Mouse (Mus musculus) CH12F3 (cell line): Measurements from ENCODE around the gene Map4.
"Not testable (repeated sequence)": the region's sequence is repeated elsewhere in the genome, so short reads cannot be mapped to it uniquely, and the experiment has no call there.

Experiments used
- in situ Hi-C: fragments of 300-500 bp; cut with MboI; formaldehyde crosslinking; loops from 2 replicates; pipeline ENCODE4 v1.14.3; 2020; ENCODE audit warnings: low sequenced_read_pairs

The Map4 gene

GRCm38 (mm10) chr9:110054781-110055180, 123.5 kb downstream of the Map4 start:
- in situ Hi-C loops: no loop called here

- in situ Hi-C loops: no loop called here
Observed at GRCm38 (mm10) chr9:110057200-110057599, 125.9 kb downstream of the Map4 start.

- in situ Hi-C loops: no loop called here
Observed at GRCm38 (mm10) chr9:110060761-110061160, 129.5 kb downstream of the Map4 start.

- in situ Hi-C loops: no loop called here
Observed at GRCm38 (mm10) chr9:110062405-110062804, 131.1 kb downstream of the Map4 start.

DNA sequence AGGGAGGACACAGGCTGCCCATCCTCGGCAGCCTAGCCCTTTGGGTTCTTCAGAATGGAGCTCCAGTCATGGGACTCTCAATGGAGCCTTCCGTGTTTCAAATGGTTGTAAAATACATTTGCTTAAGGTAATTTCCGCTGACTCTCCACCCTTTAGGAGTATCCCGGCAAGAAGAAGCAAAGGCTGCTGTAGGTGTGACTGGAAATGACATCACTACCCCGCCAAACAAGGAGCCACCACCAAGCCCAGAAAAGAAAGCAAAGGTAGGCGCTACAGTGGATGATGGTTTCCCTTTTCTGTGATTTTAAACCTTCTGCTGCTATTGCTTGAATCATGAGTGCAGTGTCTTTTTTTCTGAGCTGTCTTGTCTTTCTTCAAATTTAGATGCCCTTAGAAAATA, 131.6 kb downstream of the Map4 start:
- in situ Hi-C loops: no loop called here

- in situ Hi-C loops: no loop called here
Observed at GRCm38 (mm10) chr9:110064641-110065040, 133.4 kb downstream of the Map4 start.

DNA sequence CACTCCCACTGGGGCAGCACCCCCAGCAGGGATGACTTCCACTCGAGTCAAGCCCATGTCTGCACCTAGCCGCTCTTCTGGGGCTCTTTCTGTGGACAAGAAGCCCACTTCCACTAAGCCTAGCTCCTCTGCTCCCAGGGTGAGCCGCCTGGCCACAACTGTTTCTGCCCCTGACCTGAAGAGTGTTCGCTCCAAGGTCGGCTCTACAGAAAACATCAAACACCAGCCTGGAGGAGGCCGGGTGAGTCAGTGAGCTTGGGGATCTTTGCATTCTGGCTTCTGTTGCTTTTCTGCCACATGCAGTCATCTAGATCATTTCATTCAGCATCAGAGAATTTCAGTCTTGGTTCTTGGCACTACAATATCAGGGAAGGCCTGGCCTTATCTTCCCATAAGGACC, 137.5 kb downstream of the Map4 start:
- in situ Hi-C loops: no loop called here

DNA sequence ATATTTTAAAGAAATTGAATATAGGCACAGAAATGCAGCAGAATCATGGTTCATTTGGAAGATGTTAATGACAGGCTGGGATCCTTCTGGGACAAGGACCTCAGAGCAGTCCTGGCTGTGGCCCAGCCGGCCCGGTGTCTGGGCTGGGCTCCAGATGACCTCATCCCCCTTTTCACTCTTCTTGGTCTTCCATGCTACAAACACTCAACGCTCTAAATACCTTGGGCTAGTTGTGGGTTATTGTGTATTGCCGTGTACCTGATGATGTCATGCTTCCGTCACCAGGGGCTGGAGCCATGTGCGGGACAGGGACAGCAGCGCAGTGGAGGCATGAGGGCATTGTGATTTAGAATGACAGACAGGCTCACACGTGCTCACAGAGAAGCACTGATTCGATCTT, 139.1 kb downstream of the Map4 start:
- in situ Hi-C loops: loop anchor here (5.0 kb wide), 2 partner anchors 88 to 173 kb away; no protein-coding TSS in a partner anchor

DNA sequence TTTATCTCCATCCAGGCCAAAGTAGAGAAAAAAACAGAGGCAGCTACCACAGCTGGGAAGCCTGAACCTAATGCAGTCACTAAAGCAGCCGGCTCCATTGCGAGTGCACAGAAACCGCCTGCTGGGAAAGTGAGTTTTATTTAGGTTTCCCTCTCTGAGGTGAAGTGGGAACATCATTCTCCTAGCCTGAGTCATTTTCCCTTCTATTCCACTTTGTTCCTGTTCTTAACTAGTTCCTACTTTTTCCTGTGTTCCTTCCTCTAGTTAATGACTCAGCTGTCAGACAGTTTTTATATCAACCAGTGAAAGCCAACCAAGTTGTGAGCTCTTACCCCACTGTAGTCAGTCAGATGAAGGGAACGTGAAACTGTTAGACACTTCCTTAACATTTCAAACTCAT, 139.8 kb downstream of the Map4 start:
- in situ Hi-C loops: loop anchor here (5.0 kb wide), 2 partner anchors 89 to 174 kb away; no protein-coding TSS in a partner anchor

DNA sequence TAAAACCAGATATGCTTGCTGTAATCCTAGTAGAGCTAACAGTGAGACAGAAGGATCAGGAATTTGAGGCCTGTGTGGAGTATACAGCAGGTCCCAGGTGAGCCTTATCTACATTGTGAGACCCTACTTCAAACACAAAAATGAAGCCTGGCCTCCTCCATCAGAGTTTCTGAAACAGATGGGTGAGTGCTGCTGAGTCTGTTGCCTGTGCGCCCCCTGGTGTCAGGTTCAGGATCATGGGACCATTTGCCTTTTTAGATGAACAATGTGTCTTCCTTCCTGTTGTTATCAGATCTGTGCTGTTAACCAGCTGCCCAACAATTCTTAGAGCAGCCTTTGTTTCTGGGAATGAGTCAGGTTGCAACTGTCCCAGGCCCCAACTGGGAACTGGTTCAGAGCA, 140.6 kb downstream of the Map4 start:
- in situ Hi-C loops: loop anchor here (5.0 kb wide), 2 partner anchors 90 to 175 kb away; no protein-coding TSS in a partner anchor

DNA sequence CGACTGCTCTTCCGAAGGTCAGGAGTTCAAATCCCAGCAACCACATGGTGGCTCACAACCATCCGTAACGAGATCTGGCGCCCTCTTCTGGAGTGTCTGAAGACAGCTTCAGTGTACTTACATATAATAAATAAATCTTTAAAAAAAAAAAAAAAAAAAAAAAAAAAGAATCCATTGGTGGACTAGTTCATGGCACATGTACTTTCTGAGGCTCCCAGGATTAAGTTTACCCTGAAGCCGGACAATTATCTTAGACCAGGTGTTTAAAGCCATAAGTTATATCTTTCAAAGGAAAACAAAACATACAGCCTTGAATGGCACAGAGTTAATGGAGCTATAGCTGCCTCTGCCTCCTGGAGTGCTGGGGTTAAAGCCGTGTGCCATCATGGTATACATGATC, 145.2 kb downstream of the Map4 start:
- in situ Hi-C loops: not testable (repeated sequence)

DNA sequence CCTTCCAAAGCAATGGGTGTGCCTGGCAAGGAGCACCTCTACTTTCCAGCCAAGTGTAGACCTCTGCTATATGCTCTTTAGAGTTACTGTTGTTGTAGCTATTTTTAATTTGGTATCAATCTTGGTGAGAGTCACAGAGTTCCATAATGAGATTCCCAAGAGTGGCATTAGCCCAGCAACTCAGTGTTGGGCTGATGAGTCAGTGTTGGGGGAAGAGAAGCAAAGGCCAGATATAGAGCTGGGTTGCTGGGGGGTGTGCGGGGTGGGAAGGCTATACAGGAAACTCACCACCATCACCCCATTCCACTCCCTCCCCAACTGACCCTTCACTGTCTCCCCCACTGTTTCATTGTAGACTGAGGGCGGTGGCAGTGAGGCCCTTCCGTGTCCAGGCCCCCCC, 149.8 kb downstream of the Map4 start:
- in situ Hi-C loops: no loop called here

GRCm38 (mm10) chr9:110084201-110084964, 153.1 kb downstream of the Map4 start:
- in situ Hi-C loops: no loop called here

DNA sequence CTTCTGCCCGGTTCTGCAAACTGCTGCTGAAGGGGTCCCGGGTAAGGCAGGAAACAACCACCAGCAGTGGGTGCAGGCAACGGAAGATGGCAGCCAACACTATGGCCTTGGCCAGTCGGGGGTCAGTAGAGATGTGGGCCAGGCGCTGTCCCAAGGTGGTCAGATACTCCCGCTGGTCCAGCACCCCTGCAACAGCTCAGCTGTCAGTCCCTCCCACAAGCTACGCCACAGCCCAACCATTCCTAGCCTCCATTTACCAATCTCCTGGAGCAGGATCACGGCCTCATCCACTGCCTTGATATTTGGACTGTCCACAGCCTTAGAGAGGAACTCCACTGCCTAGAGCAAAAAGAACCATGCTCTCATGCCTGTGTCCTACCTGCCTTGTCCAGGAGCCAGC, 154.4 kb downstream of the Map4 start:
- in situ Hi-C loops: no loop called here

GRCm38 (mm10) chr9:110093303-110093702, 162.0 kb downstream of the Map4 start:
- in situ Hi-C loops: no loop called here

GRCm38 (mm10) chr9:110094761-110095160, 163.5 kb downstream of the Map4 start:
- in situ Hi-C loops: no loop called here

- in situ Hi-C loops: no loop called here
Observed at GRCm38 (mm10) chr9:110097791-110098190, 166.5 kb downstream of the Map4 start.

DNA sequence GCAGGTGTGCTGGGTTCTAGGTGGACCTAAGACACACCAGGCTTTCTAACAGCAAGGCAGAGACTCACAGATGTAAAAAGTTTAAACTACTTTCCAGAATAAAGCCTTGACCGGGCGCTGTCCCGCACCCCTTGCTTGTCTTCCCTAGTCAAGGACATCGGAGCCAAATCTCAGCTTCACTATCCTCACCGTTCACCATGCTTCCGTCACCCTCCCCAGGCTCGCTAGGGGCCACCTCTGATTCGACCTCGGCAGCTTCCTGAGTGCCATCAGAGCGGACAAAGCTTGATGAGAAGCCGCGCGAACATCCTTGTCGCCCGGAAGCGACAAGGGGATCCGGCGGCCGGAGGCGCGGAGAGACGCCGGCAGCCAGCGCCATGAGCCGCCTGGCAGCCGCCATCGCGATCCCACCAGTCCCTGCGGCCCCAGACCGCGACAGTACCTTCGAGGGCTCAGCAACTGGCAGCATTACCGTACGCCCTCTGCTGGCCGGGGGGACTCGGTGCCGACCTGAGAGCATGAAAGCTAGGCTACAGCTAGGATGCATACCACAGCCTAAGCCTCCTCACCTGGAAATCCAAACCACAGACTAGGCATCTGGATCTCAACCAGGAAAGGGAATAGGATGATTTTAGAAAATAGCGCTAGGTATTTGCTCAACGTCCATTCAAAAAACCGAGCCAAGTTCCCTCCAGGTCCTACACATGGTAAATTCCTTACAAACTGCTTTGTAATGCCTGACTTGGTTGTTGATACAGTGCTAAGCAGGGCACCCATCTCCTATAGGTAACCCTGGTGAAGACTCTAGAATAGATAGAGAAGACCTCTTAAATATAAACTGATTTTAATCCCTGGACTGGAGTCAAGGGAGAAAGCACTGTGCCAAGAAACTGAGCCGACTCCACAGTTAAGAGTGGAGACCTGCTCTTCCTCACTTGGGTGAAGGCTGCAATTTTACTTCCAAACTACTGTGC, 169.7 kb downstream of the Map4 start:
- in situ Hi-C loops: no loop called here

GRCm38 (mm10) chr9:110116353-110116976, 185.2 kb downstream of the Map4 start:
- in situ Hi-C loops: no loop called here

DNA sequence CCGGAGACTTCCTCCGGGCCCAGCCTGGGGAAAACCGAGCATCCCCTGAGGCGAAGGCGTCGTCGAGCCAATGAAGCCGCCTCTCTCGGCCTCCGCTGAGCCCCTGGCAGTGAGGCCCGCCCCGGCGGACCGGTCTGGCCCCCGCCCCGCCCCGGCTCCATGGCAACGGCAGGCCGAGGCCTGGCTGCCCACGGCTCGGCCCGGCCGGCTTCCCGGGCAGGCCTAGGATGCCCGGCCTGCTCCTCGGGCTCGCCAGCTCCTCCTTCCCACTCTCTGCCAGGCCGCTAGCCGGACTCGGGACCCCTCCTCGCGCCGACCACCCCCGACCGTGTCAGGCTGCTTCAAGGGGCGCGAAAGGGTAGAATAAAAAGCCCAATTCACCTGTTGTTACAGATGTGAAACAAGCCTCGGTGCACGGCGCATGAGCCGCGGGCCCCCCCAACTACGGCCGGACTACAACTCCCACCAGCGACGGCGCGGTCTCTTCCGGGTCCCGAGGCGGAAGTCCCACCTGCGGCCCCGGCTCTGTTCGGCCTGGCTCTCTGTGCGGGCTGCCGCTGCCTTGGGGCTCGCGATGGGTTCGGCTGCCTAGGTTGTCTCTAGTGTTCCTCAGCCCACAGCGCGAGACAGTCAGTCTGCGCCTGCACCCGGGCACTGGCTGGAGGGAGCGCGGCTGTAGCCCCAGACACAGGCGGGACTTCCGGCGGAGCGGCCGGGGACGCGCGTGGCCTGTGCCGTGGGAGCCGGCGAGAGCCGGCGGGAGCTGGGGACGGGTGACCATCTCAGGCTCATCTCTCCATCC, 185.9 kb downstream of the Map4 start, which contains the start of gene Smarcc1:
Gene Smarcc1, plus strand, starts transcription at position 732 of the 802 bp plus-strand sequence.
- in situ Hi-C loops: no loop called here
